8 mouse cellular contexts compared by ENCODE assay signal in the genomic region with DNA sequence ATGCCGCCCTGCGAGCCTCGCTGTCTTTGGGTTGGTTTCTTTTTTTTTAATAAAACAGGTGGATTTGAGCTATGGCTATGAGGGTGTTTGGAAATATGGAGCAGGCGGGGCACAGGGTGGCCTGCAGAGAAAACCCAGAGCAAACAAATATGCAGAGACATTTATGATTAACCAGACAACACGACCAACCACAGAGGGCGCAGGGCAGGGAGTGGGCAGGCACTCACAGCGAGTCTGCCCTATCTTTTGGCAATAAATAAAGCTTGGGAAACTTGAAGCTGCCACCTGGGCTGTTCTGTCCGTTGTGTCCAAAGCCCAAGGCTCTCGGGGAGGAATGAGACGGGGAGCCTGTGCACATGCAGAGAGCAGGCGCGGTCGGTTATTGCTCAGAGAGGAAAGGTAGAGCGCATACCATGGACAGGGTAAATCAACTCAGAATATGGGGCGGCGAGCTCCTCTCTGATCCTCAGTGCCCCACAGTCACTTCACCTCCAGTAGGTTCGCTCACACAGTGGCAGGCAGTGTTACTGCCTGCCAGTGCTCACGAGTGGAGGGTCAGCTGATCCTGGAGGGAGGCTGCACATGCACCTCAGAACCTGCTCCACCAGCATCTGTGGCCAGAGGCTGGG. TPM values are rescaled to one million over a fixed set of nuclear protein-coding genes. Genes with fewer than 3 reads are reported as not detected.
DNase-seq lines count a peak whose midpoint lies in the region; ATAC-seq and TF ChIP-seq lines count a peak whose summit lies in the region.

No protein-coding gene starts in this region.

- ATAC-seq in liver, embryonic 12.5 days: no peak
- ATAC-seq in midbrain, embryonic 15.5 days (replicated peaks): no peak
- no peak for ATAC-seq in megakaryocyte progenitor cell, adult 5-6 weeks (replicated peaks; ENCODE audit: poor library complexity)

- H3K4me3 ChIP-seq in liver, adult 2 months (ENCODE audit: insufficient read depth, low read depth, low read length): peak overlapping the region; percentile 8; the same call in 1 of the 2 replicates
- no peak overlapping the region for H3K4me3 ChIP-seq in liver, embryonic 12.5 days
- no peak overlapping the region for H3K4me3 ChIP-seq in kidney, adult 2 months (ENCODE audit: insufficient read depth, low read depth, low read length)
- no peak overlapping the region for H3K4me3 ChIP-seq in midbrain, embryonic 15.5 days

- DNase-seq in adrenal gland, adult 8-10 months: peak; percentile 11
- DNase-seq in adrenal gland, postnatal 10 days: no peak
- DNase-seq in liver, adult 2 months (ENCODE audit: extremely low read depth, low read depth, low spot score): peak; percentile 95
- peak; percentile 88 for DNase-seq in kidney, adult 2 months
- DNase-seq in embryo, embryonic 10 days (ENCODE audit: low spot score): no peak

- H3K27me3 ChIP-seq in liver, adult 2 months (ENCODE audit: control insufficient read depth, insufficient read depth, low read length): no peaks in the 10 kb centered on the region
- peaks cover 11% of the 10 kb centered on the region for H3K27me3 ChIP-seq in liver, embryonic 12.5 days (replicated peaks)
- no peaks in the 10 kb centered on the region for H3K27me3 ChIP-seq in kidney, adult 2 months (replicated peaks; ENCODE audit: control insufficient read depth, insufficient read depth, low read length)
- H3K27me3 ChIP-seq in midbrain, embryonic 15.5 days (replicated peaks): no peaks in the 10 kb centered on the region

- 29% methylated on average over 18 of the region's 18 CpGs for WGBS in liver, adult 2 months
- 81% methylated on average over 18 of the region's 18 CpGs for WGBS in liver, embryonic 12.5 days (ENCODE audit: insufficient replicate concordance)
- 48% methylated on average over 18 of the region's 18 CpGs for WGBS in kidney, adult 2 months
- 85% methylated on average over 18 of the region's 18 CpGs for WGBS in midbrain, embryonic 15.5 days

- H3K36me3 ChIP-seq in liver, adult 2 months (ENCODE audit: control insufficient read depth, insufficient read depth, low read length): peaks cover 5% of the 10 kb centered on the region; the same call in 1 of the 2 replicates
- H3K36me3 ChIP-seq in liver, embryonic 12.5 days: peaks cover 79% of the 10 kb centered on the region
- H3K36me3 ChIP-seq in kidney, adult 2 months (ENCODE audit: control insufficient read depth, insufficient read depth, low read length): peaks cover 3% of the 10 kb centered on the region; the same call in 1 of the 2 replicates
- peaks cover 82% of the 10 kb centered on the region for H3K36me3 ChIP-seq in midbrain, embryonic 15.5 days (replicated peaks)

- H3K9ac ChIP-seq in liver, adult 2 months (ENCODE audit: low read depth, low read length): peak overlapping the region; percentile 45
- H3K9ac ChIP-seq in liver, embryonic 12.5 days: no peak overlapping the region
- H3K9ac ChIP-seq in midbrain, embryonic 15.5 days: no peak overlapping the region

- H3K4me2 ChIP-seq in liver, embryonic 12.5 days: no peak overlapping the region
- H3K4me2 ChIP-seq in midbrain, embryonic 15.5 days: no peak overlapping the region

- TF ChIP-seq POLR2A in liver, adult 2 months (IDR thresholded peaks at IDR 0.05; ENCODE audit: extremely low read depth, insufficient read depth, low read length): 0 out of 2 replicates have a peak, but pooled peaks have one; percentile 19
- no peak for TF ChIP-seq POLR2A in kidney, adult 2 months (IDR thresholded peaks at IDR 0.05; ENCODE audit: low read depth, low read length)

- peak; percentile 29; the same call in 1 of the 2 replicates for TF ChIP-seq CTCF in liver, adult 2 months (IDR thresholded peaks at IDR 0.05; ENCODE audit: low read depth, low read length)
- TF ChIP-seq CTCF in kidney, adult 2 months (conservative IDR thresholded peaks at IDR 0.05; ENCODE audit: insufficient read depth, insufficient read length, low read depth, low read length): peak; percentile 32; the same call in 1 of the 2 replicates

- peaks cover 7% of the 10 kb centered on the region for H3K79me2 ChIP-seq in liver, adult 2 months (ENCODE audit: control insufficient read depth, insufficient read depth, low read length)

- H3K27ac ChIP-seq in liver, adult 2 months (replicated peaks; ENCODE audit: insufficient read depth, low read depth, low read length): peak overlapping the region; percentile 84
- H3K27ac ChIP-seq in liver, embryonic 12.5 days: no peak overlapping the region
- H3K27ac ChIP-seq in kidney, adult 2 months (ENCODE audit: insufficient read depth, low read depth, low read length): peak overlapping the region; percentile 34; the same call in 1 of the 2 replicates
- peak overlapping the region; percentile 2; the same call in 1 of the 2 replicates for H3K27ac ChIP-seq in midbrain, embryonic 15.5 days

- peaks cover 23% of the 10 kb centered on the region for H3K4me1 ChIP-seq in liver, adult 2 months (ENCODE audit: control insufficient read depth, insufficient read depth, low read length)
- H3K4me1 ChIP-seq in liver, embryonic 12.5 days: peaks cover 58% of the 10 kb centered on the region
- peaks cover 16% of the 10 kb centered on the region; the same call in 1 of the 2 replicates for H3K4me1 ChIP-seq in kidney, adult 2 months (ENCODE audit: control insufficient read depth, insufficient read depth, low read length)
- peaks cover 18% of the 10 kb centered on the region for H3K4me1 ChIP-seq in midbrain, embryonic 15.5 days

- H3K9me3 ChIP-seq in liver, embryonic 12.5 days (replicated peaks): no peaks in the 10 kb centered on the region
- H3K9me3 ChIP-seq in midbrain, embryonic 15.5 days: no peaks in the 10 kb centered on the region

RNA-seq across cellular contexts. Expression of a gene that starts 7.9 kb away (rescaled TPM):
- 100 to 1,000 TPM; 380 to 452 (median 425) TPM for total RNA-seq in adrenal gland, adult 8-10 months (2022)
- 100 to 1,000 TPM; 982 to 996 TPM for total RNA-seq in adrenal gland, postnatal 10 days (2021)
- total RNA-seq in liver, adult 2 months (2014; rRNA removed): 144 and 218 TPM in 2 replicates
- 1,387 and 1,558 TPM in 2 replicates for polyA plus RNA-seq in liver, adult 2 months (2012; rRNA removed)
- polyA plus RNA-seq in liver, embryonic 12.5 days (2016; fragmentation: Nextera tagmentation; extraction: Ambion mirVana): 393 and 419 TPM in 2 replicates
- polyA plus RNA-seq in kidney, adult 2 months (2012; rRNA removed): 1,948 and 2,036 TPM in 2 replicates
- 444 and 468 TPM in 2 replicates for polyA plus RNA-seq in midbrain, embryonic 15.5 days (2015; fragmentation: Nextera tagmentation; extraction: Ambion mirVana)
- total RNA-seq in megakaryocyte progenitor cell, adult 5-6 weeks (2015): 187 and 199 TPM in 2 replicates
- 37.6 and 39.3 TPM in 2 replicates for total RNA-seq in megakaryocyte progenitor cell, adult 5-6 weeks (2017)

RNA-seq across cellular contexts. Expression of a gene that starts 10.1 kb away (rescaled TPM):
- 10 to 100 TPM; 58.4 to 92.4 (median 81.9) TPM for total RNA-seq in adrenal gland, adult 8-10 months (2022)
- 10 to 100 TPM; 41.6 to 65.6 TPM for total RNA-seq in adrenal gland, postnatal 10 days (2021)
- total RNA-seq in liver, adult 2 months (2014; rRNA removed): 0.47 and 0.55 TPM in 2 replicates
- polyA plus RNA-seq in liver, adult 2 months (2012; rRNA removed): 1.2 TPM in 2 replicates
- polyA plus RNA-seq in liver, embryonic 12.5 days (2016; fragmentation: Nextera tagmentation; extraction: Ambion mirVana): 0.94 and 0.96 TPM in 2 replicates
- polyA plus RNA-seq in kidney, adult 2 months (2012; rRNA removed): 8.1 and 8.7 TPM in 2 replicates
- 65.7 and 66.9 TPM in 2 replicates for polyA plus RNA-seq in midbrain, embryonic 15.5 days (2015; fragmentation: Nextera tagmentation; extraction: Ambion mirVana)
- total RNA-seq in megakaryocyte progenitor cell, adult 5-6 weeks (2015): 3.8 and 4.8 TPM in 2 replicates
- total RNA-seq in megakaryocyte progenitor cell, adult 5-6 weeks (2017): 2.0 and 2.2 TPM in 2 replicates

RNA-seq across cellular contexts. Expression of a gene that starts 14.9 kb away (rescaled TPM):
- total RNA-seq in adrenal gland, adult 8-10 months (2022): 100 to 1,000 TPM; 127 to 146 (median 143) TPM
- 100 to 1,000 TPM; 133 to 151 TPM for total RNA-seq in adrenal gland, postnatal 10 days (2021)
- total RNA-seq in liver, adult 2 months (2014; rRNA removed): 71.5 and 75.0 TPM in 2 replicates
- polyA plus RNA-seq in liver, adult 2 months (2012; rRNA removed): 96.8 and 110 TPM in 2 replicates
- polyA plus RNA-seq in liver, embryonic 12.5 days (2016; fragmentation: Nextera tagmentation; extraction: Ambion mirVana): 18.6 and 19.8 TPM in 2 replicates
- 114 and 117 TPM in 2 replicates for polyA plus RNA-seq in kidney, adult 2 months (2012; rRNA removed)
- polyA plus RNA-seq in midbrain, embryonic 15.5 days (2015; fragmentation: Nextera tagmentation; extraction: Ambion mirVana): 19.6 and 20.5 TPM in 2 replicates
- total RNA-seq in megakaryocyte progenitor cell, adult 5-6 weeks (2015): 71.7 and 81.1 TPM in 2 replicates
- 159 and 172 TPM in 2 replicates for total RNA-seq in megakaryocyte progenitor cell, adult 5-6 weeks (2017)

RNA-seq across cellular contexts. Expression of a gene that starts 17.6 kb away (rescaled TPM):
- 100 to 1,000 TPM in 1 of 4 experiments, 10 to 100 TPM in 3; 56.4 to 145 (median 90.1) TPM for total RNA-seq in adrenal gland, adult 8-10 months (2022)
- total RNA-seq in adrenal gland, postnatal 10 days (2021): 100 to 1,000 TPM; 106 to 127 TPM
- total RNA-seq in liver, adult 2 months (2014; rRNA removed): 6.9 and 11.6 TPM in 2 replicates
- polyA plus RNA-seq in liver, adult 2 months (2012; rRNA removed): 27.4 and 38.8 TPM in 2 replicates
- polyA plus RNA-seq in liver, embryonic 12.5 days (2016; fragmentation: Nextera tagmentation; extraction: Ambion mirVana): 5.7 and 6.3 TPM in 2 replicates
- 65.6 and 67.0 TPM in 2 replicates for polyA plus RNA-seq in kidney, adult 2 months (2012; rRNA removed)
- polyA plus RNA-seq in midbrain, embryonic 15.5 days (2015; fragmentation: Nextera tagmentation; extraction: Ambion mirVana): 29.5 and 29.9 TPM in 2 replicates
- total RNA-seq in megakaryocyte progenitor cell, adult 5-6 weeks (2015): 21.4 and 22.2 TPM in 2 replicates
- total RNA-seq in megakaryocyte progenitor cell, adult 5-6 weeks (2017): 12.7 and 17.9 TPM in 2 replicates

RNA-seq across cellular contexts. Expression of a gene that starts 25.1 kb away (rescaled TPM):
- total RNA-seq in adrenal gland, adult 8-10 months (2022): 10 to 100 TPM; 27.4 to 54.8 (median 45.1) TPM
- 10 to 100 TPM; 37.5 to 55.7 TPM for total RNA-seq in adrenal gland, postnatal 10 days (2021)
- total RNA-seq in liver, adult 2 months (2014; rRNA removed): 8.9 and 11.8 TPM in 2 replicates
- 19.2 and 25.9 TPM in 2 replicates for polyA plus RNA-seq in liver, adult 2 months (2012; rRNA removed)
- polyA plus RNA-seq in liver, embryonic 12.5 days (2016; fragmentation: Nextera tagmentation; extraction: Ambion mirVana): 15.0 and 15.4 TPM in 2 replicates
- polyA plus RNA-seq in kidney, adult 2 months (2012; rRNA removed): 27.7 and 30.8 TPM in 2 replicates
- 13.8 and 16.8 TPM in 2 replicates for polyA plus RNA-seq in midbrain, embryonic 15.5 days (2015; fragmentation: Nextera tagmentation; extraction: Ambion mirVana)
- 16.9 and 19.5 TPM in 2 replicates for total RNA-seq in megakaryocyte progenitor cell, adult 5-6 weeks (2015)
- 19.1 and 24.0 TPM in 2 replicates for total RNA-seq in megakaryocyte progenitor cell, adult 5-6 weeks (2017)

Comparison
In these comparisons a context has a peak if more than half of its experiments do, and no peak if none do; other contexts are left out.
1. DNase-seq: peak in adrenal gland, adult 8-10 months (single experiment), liver, adult 2 months (single experiment) and kidney, adult 2 months (single experiment); none in adrenal gland, postnatal 10 days (single experiment) and embryo, embryonic 10 days (single experiment).
2. RNA of a gene that starts 10.1 kb away (total RNA-seq): 58.4 to 92.4 TPM in adrenal gland, adult 8-10 months and 41.6 to 65.6 TPM in adrenal gland, postnatal 10 days; 2.0 to 4.8 TPM in megakaryocyte progenitor cell, adult 5-6 weeks and 0.47 to 0.55 TPM in liver, adult 2 months; every median in the first group is over 4 times any median in the second.